Mouse (Mus musculus): Measurements from ENCODE around the gene Txn1.

Txn1 gene

GRCm38 (mm10) chr4:57942892-57943291, 13.3 kb downstream of the Txn1 start:
- no peak for DNase-seq (ENCODE audit: low read depth in 1 of 2, low spot score in 2 of 2)

- DNase-seq (ENCODE audit: low read depth in 1 of 2, low spot score in 2 of 2), result no peak
Measured at GRCm38 (mm10) chr4:57940631-57941030, 15.6 kb downstream of the Txn1 start.

GRCm38 (mm10) chr4:57937292-57937691, 18.9 kb downstream of the Txn1 start:
- no peak for DNase-seq (ENCODE audit: low read depth in 1 of 2, low spot score in 2 of 2)

GRCm38 (mm10) chr4:57934181-57934580, 22.0 kb downstream of the Txn1 start:
- no peak for DNase-seq (ENCODE audit: low read depth in 1 of 2, low spot score in 2 of 2)

- no peak for DNase-seq (ENCODE audit: low read depth in 1 of 2, low spot score in 2 of 2)
Measured at GRCm38 (mm10) chr4:57930559-57931170, 25.5 kb downstream of the Txn1 start.

GRCm38 (mm10) chr4:57927464-57928205, 28.6 kb downstream of the Txn1 start:
- no peak for DNase-seq (ENCODE audit: low read depth in 1 of 2, low spot score in 2 of 2)

- DNase-seq (ENCODE audit: low read depth in 1 of 2, low spot score in 2 of 2), result no peak
Measured at GRCm38 (mm10) chr4:57924556-57925071, 31.6 kb downstream of the Txn1 start.

GRCm38 (mm10) chr4:57922171-57922570, 34.0 kb downstream of the Txn1 start:
- no peak for DNase-seq (ENCODE audit: low read depth in 1 of 2, low spot score in 2 of 2)

- DNase-seq (ENCODE audit: low read depth in 1 of 2, low spot score in 2 of 2), result no peak
Measured at GRCm38 (mm10) chr4:57920522-57920921, 35.7 kb downstream of the Txn1 start.

- DNase-seq (ENCODE audit: low read depth in 1 of 2, low spot score in 2 of 2), result no peak
Measured at GRCm38 (mm10) chr4:57919494-57920423, 36.5 kb downstream of the Txn1 start.

- no peak for DNase-seq (ENCODE audit: low read depth in 1 of 2, low spot score in 2 of 2)
Measured at GRCm38 (mm10) chr4:57916711-57917110, 39.5 kb downstream of the Txn1 start.

- DNase-seq (ENCODE audit: low read depth in 1 of 2, low spot score in 2 of 2), result no peak
Measured at GRCm38 (mm10) chr4:57916201-57916661, 40.0 kb downstream of the Txn1 start, which contains the start of gene D630039A03Rik. TSS of gene D630039A03Rik (minus strand) at chr4:57916297.

- no peak for DNase-seq (ENCODE audit: low read depth in 1 of 2, low spot score in 2 of 2)
Measured at GRCm38 (mm10) chr4:57915216-57915965, 40.8 kb downstream of the Txn1 start.

- no peak for DNase-seq (ENCODE audit: low read depth in 1 of 2, low spot score in 2 of 2)
Measured at GRCm38 (mm10) chr4:57914193-57915190, 41.7 kb downstream of the Txn1 start.

GRCm38 (mm10) chr4:57913021-57913420, 43.2 kb downstream of the Txn1 start:
- DNase-seq (ENCODE audit: low read depth in 1 of 2, low spot score in 2 of 2), result no peak

- DNase-seq (ENCODE audit: low read depth in 1 of 2, low spot score in 2 of 2), result no peak
Measured at GRCm38 (mm10) chr4:57908860-57909259, 47.4 kb downstream of the Txn1 start.

- DNase-seq (ENCODE audit: low read depth in 1 of 2, low spot score in 2 of 2), result no peak
Measured at GRCm38 (mm10) chr4:57906708-57907107, 49.5 kb downstream of the Txn1 start.

GRCm38 (mm10) chr4:57904638-57905037, 51.6 kb downstream of the Txn1 start:
- DNase-seq (ENCODE audit: low read depth in 1 of 2, low spot score in 2 of 2), result no peak

- no peak for DNase-seq (ENCODE audit: low read depth in 1 of 2, low spot score in 2 of 2)
Measured at GRCm38 (mm10) chr4:57904211-57904610, 52.0 kb downstream of the Txn1 start.

Data from monocyte, adult 2 months (primary cell).